Mouse (Mus musculus): ENCODE measurements around the gene Shisal1.

The Shisal1 gene

DNA sequence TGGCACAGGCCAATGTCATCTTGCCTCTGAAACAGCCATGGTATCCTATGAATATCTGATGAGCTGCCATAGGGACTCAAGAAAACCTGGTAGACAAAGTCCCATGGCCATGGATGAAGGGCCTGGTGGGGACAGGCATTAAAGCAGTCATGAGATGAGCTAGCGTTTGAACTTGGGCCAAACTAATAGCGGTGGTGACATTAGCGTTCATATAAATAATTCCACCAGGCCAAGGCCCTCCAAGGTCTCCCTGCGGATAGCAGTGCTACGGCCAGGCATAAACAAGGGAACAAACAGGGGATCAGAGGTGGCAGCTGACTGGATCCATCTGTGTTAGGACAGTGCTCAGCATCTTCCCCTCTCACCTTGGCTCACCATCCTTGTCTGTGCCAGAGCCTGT is 21.2 kb downstream of the Shisal1 start:
- no peak for DNase-seq

DNA sequence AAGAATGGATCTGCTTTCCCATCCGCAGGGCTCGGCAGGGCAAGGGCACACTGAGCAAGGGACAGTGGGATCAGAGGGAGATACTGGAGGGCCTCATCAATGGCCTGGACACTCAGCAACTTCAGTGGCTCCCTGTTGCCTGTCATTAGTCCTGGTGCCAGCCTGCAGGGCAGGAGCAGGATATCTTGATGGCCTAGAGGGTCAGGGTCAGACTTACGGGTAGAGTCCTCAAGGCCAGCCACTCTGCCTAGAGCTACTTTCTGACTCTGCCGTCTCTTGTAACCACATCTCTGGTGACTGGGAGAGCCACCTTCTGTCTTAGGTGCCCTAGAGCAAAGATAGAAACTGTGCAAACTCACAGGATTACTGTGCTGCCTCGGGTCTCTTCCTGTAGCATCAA is 23.1 kb downstream of the Shisal1 start:
- no peak for DNase-seq

DNA sequence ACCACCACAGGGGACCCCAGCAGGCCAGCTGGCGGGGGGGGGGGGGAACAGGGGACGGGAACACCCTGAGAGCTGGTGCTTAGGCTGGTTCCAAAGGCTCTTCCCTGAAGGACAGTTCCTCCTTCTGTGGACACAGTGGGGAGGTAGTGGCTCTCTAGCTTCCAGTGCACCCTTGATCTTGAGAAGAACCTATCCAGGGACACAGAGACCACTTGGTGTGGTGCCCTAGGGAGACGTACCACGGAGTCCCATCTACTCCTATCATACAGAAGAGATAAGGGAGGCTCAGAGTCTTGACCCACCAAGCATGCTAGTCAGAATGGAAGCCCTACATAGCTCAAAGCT is 28.7 kb downstream of the Shisal1 start:
- no peak for DNase-seq

DNA sequence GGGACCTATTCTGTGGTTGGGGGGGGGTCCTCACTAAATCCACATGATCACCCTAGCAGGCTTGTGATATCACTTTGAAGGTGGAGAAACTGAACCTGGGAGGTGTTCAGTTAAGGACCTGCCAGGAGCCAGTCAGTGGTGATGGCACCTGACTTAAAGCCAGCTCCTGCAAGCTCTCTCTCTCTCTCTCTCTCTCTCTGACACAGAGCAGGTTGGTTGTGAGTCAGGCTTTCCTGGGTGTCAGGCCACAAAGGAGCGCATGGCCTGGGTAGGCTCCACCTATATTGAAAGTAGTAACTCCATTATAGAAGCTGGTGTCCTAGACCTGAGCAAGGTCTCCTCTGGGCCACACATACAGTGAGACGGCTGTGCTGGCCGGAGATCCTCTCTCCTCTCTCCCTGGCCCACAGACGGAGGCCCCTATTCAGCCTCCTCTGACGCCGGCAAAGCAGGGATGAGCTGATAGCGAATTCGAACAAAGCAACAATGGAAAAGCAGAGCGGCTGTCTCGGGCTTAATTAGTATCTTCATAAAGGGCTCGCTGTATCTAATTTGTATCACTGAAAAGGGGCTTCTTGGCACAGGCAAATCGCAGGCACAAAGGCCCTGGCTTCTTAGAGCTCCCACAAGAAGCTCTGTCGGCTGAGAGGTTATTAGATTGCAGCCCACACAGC is 29.2 kb downstream of the Shisal1 start:
- DNase-seq, result no peak

DNA sequence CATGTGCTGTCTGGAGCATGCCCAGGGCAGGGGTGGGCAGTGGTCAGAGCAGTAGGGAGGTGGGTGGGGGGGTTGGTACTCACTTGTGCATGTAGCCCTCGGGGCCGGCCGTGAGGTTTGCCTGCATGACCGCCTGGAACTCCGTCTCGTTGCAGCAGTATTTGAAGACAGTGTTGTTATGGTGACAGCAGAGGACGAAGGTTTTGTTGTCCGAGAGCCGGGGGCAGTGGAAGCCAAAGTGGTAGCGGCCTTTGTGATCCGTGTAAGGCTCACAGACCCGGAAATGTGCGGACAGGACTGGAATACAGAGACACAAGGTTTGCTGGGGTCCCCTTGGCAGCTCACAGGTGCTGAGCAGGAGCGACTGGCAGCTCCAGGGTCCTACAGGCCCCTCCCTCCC is 29.9 kb downstream of the Shisal1 start:
- DNase-seq, result no peak

GRCm38 (mm10) chr15:84414040-84414848 is 32.7 kb downstream of the Shisal1 start:
- no peak for DNase-seq

GRCm38 (mm10) chr15:84412409-84412808 is 34.5 kb downstream of the Shisal1 start:
- DNase-seq, result peak; percentile 62 to 82

DNA sequence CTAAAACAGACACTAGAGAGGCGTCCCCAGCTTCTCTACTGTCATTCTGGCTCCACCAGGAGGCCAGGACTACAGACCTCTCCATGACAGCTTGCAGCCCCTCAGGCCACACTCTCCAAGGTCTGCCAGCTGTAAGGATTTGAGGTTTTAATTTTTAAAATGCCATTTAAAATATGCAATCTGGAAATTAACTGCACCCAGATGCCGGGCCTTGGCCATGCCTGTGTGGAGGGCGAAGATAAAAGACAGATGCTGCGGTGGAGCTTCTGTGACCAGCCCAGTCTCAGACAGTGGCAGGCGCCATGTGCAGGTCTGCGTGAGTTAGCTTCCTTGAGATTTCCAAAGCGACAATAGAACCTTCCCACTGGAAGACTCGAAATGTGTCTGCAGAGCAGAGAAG is 36.8 kb downstream of the Shisal1 start:
- DNase-seq, result no peak

DNA sequence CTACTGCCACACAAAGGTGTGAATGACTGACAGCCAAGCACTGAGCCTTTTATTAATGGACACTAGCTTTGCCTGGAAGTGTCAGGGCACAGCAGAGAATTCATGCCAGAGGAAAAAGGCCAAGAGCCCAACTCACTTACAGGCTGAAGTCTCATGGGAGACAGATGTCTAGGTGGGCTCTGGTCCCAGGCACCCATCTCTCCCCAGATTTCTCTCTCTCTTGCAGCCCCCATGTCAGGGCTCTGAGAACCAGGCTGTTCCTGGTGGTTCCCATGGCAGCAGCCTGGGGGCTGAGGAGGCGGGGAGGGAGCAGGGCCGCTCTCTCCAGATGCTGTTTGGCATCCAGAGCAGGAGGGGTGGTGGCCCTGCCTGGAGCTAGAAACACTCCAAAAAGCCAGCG is 38.3 kb downstream of the Shisal1 start:
- no peak for DNase-seq

- no peak for DNase-seq
Observed at GRCm38 (mm10) chr15:84405759-84406158, 41.1 kb downstream of the Shisal1 start.

GRCm38 (mm10) chr15:84403454-84404113 is 43.3 kb downstream of the Shisal1 start:
- DNase-seq, result no peak

DNA sequence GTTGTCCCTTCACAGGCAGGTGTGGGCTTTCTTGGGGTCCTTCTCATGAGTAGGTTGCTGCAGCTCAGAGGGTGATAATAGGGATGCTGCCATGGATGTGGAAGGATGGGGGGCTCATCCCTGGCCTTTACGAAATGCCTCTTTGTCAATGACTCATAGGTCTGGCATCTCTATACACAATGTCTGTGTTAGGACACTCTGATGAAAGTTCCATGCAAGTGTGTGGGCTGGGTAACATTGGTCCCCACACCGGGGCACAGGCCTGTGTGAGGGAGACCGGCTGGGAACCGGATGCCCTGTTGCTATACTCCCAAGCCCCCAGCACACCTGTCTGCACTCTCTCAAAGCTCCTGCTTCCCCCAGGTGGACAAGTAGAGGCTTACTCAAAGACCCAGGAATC is 48.3 kb downstream of the Shisal1 start:
- DNase-seq, result no peak

DNA sequence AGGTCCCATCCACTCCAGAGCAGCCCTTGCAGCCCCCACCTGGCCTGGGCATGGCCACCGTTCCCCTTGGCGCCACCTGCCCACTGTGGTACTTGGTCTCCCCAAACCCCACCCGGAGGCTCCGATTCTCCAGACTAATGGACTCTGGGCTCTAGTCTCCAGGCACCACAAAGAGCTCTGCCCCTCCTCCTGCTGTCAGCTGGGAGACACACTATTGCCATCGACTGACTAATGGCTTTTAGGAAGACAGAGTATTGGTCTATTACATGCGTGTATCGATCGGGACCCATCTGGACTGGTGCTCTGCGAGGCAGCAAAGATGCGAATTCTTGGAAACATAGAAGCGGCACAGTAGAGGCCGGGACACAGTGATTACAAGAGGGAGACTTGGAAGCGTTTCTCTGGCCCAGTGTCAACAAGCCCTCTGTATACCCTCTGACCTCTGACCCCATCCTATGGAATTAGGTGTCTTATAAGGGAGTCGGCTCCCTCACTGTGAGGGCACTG is 49.2 kb downstream of the Shisal1 start:
- DNase-seq, result no peak

GRCm38 (mm10) chr15:84395341-84396067 is 51.4 kb downstream of the Shisal1 start:
- peak; percentile 82 to 88 for DNase-seq

DNA sequence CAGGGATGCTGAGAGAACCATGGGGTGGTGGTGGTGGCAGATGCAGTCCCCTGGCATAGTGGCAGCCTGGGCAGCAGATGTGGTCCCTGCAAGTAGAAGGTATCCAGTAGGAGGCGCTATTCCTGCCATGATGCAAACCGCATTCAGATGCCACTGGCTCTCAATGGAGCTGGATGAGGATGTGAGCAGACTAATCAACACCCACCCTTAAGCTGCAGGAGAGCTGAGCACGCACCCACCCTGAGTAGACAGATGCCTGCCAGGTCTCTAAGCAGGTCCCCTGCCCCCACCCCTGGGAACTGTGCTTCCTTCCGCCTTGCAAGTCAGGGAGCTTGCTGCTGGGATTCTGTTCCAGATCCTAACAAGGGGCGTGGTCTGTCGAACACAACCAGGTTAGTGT is 53.6 kb downstream of the Shisal1 start:
- DNase-seq, result peak; percentile 23 to 57

DNA sequence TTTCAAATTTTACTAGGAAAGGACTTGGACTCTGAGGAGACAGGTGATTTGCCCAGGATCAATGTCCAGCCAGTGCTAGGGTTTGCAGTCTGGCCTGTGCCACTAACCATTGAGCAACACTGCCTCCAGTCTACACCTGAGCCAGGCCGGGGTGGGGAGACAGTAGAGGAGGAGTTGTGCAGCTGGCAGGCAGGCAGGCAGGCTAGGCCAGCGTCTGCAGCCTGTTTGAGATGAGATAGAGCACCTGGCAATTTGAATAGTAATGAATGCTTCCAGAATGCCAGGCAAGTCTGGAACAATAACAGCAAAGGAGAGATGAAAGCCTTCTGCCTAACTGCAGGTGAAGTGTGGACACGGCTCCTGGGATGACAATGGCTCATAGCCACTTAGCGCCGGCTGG is 54.1 kb downstream of the Shisal1 start:
- peak; percentile 19 to 43 for DNase-seq

- peak in 1 of 2 experiments; percentile 49 for DNase-seq
Observed at GRCm38 (mm10) chr15:84392131-84392530, 54.8 kb downstream of the Shisal1 start.

DNA sequence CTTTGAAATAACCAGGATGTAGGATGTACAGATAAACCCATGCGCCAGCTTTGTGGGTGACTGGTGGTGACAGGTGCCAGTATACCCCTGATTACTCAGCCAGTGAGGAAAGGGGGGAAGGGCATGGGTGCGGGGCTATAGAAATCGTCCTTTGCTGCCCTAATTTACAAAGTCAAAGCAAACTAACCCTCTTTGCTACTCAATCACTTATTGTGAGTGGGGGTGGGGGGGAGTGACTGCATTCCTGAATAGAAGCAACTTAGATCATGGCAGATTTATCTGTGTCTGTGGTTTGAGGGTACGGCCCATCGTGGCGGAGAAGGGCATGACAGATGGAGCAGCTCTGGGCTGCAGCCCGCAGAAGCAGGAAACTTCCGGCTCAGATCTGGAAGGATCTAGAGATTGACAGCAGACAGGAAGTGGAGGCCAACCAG is 58.2 kb downstream of the Shisal1 start:
- peak in 1 of 2 experiments; percentile 13 for DNase-seq

GRCm38 (mm10) chr15:84385995-84386565 is 60.8 kb downstream of the Shisal1 start:
- no peak for DNase-seq

DNA sequence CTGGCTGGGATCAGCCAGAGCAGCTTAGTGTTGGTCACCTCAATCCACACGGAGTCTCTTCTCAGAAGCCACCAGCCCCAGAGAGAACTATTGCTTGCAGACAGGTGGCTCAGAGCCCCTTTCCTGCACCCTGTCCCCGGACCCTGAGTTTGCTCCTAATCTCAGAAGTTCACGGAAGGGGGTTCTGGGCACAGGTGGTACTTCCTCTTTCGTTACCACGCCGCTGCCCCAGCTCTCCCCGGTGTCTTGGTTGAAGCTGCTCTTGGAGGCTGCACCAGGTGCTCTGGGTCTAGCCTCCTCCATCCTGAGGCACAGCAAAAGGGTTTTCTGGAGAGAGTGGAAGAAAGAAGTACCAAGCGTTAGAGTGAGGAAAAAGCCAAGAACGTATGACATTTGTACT is 62.8 kb downstream of the Shisal1 start:
- peak in 1 of 2 experiments; percentile 25 for DNase-seq

DNA sequence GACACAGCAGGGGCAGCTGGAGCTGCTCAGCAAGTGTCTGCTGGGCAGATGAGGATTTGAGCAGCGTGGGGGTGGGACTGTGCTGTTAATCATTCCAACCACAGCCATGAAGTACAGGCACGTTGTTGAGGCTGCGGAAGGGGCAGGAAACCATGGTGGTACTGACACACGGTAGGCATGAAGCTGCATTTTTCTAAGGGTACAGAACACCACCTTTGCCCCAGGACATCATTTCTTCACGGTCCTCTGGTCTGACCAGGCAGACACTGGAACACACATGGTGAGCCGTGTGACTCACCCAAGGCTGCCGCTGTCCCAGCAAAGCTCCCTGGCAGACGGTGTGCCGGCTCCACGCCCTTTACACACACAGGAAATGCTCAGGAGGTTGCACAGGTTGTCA is 66.7 kb downstream of the Shisal1 start:
- peak; percentile 41 to 86 for DNase-seq

DNA sequence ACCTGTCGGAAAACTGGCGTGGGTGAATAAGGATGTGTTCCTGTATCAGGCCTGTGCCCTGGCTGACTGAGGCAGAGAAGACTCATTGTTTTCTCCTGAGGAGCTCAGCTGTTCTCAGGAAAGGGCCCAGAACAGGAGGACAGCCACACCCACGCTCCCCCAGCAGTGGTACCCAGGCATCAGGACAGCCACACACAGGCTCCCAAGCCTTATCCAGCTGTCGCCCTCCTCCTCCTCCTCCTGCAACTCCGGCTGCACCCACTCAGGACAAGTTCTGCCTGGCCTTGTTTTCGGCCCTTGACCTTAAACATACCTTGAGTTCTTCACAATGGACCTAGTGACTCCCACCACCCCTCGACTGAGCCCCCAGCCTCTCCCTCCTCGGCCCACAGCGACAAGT is 68.2 kb downstream of the Shisal1 start:
- no peak for DNase-seq

- no peak for DNase-seq
Observed at GRCm38 (mm10) chr15:84372801-84373200, 74.1 kb downstream of the Shisal1 start.

Data from kidney, postnatal 25 days (tissue).